ENCODE assay signal across 8 mouse cellular contexts in genomic region chr16:21422645-21423545, GRCm38 (mm10). TPM values are rescaled to one million over a fixed set of nuclear protein-coding genes. Genes with fewer than 3 reads are reported as not detected.
DNase-seq lines count a peak whose midpoint lies in the region; ATAC-seq lines count a peak whose summit lies in the region.

Vps8 (plus strand) TSS chr16:21423118.

- H3K9me3 ChIP-seq in hindbrain, embryonic 12.5 days (replicated peaks), result no peaks in the 10 kb centered on the region

- peak within 1 kb of the TSS; percentile 75 for H3K27ac ChIP-seq in hindbrain, embryonic 12.5 days

- peak; percentile 95 for DNase-seq in Muller cell, postnatal 12 days (ENCODE audit: inconsistent ontology term)
- DNase-seq in cerebellum, adult 9-11 months, result peak; percentile 92
- DNase-seq in frontal cortex, postnatal 10 days (ENCODE audit: low spot score in 2 of 2), result peak; percentile 77 to 87
- peak; percentile 82 to 91 for DNase-seq in layer of hippocampus, postnatal 14 days (ENCODE audit: low spot score in 2 of 2)
- DNase-seq in lung, postnatal 14 days, result peak; percentile 94
- DNase-seq in retina, adult 2 months (ENCODE audit: low read depth, low spot score), result peak; percentile 86
- peak; percentile 91 to 94 for DNase-seq in thymus, postnatal 36 days

- peak; percentile 96 for ATAC-seq in hindbrain, embryonic 12.5 days (ENCODE audit: low FRiP score)

- peak within 1 kb of the TSS; percentile 90 for H3K9ac ChIP-seq in hindbrain, embryonic 12.5 days

- peaks cover 12% of the 10 kb centered on the region for H3K4me1 ChIP-seq in hindbrain, embryonic 12.5 days

- peak within 1 kb of the TSS; percentile 97 for H3K4me2 ChIP-seq in hindbrain, embryonic 12.5 days (replicated peaks)

- under 1% methylated on average over 71 of the region's 71 CpGs for WGBS in hindbrain, embryonic 12.5 days

- peak within 1 kb of the TSS; percentile 83 for H3K4me3 ChIP-seq in hindbrain, embryonic 12.5 days

- H3K27me3 ChIP-seq in hindbrain, embryonic 12.5 days, result no peaks in the 10 kb centered on the region

- no peaks in the 10 kb centered on the region for H3K36me3 ChIP-seq in hindbrain, embryonic 12.5 days

RNA-seq across cellular contexts. Expression of gene Vps8, which starts in this region (rescaled TPM):
- polyA plus RNA-seq in hindbrain, embryonic 12.5 days (2016; fragmentation: Nextera tagmentation; extraction: Ambion mirVana), result 28.0 and 33.8 TPM in 2 replicates
- total RNA-seq in layer of hippocampus, postnatal 14 days (2021), result 10 to 100 TPM; 49.1 to 60.4 TPM

Comparison
In these comparisons a context has a peak if more than half of its experiments do, and no peak if none do; other contexts are left out.
1. Peak in every context shown above with its lines: DNase-seq, ATAC-seq, H3K4me3 ChIP-seq and H3K27ac ChIP-seq.